8 mouse cellular contexts compared by ENCODE assay signal in genomic region chr10:40882831-40883643, GRCm38 (mm10). TPM values are rescaled to one million over a fixed set of nuclear protein-coding genes. Genes with fewer than 3 reads are reported as not detected.
A peak's percentile ranks its signal among the peaks of the same experiment; 100 is the strongest.
DNase-seq lines count a peak whose midpoint lies in the region; ATAC-seq and TF ChIP-seq lines count a peak whose summit lies in the region.

Gene Cdc40 (minus strand): TSS chr10:40883311.
Gene Wasf1 (plus strand): TSS chr10:40883475.

- no peaks in the 10 kb centered on the region for H3K9me3 ChIP-seq in forebrain, embryonic 10.5 days
- no peaks in the 10 kb centered on the region for H3K9me3 ChIP-seq in heart, embryonic 15.5 days (replicated peaks)
- no peaks in the 10 kb centered on the region for H3K9me3 ChIP-seq in liver, embryonic 14.5 days (ENCODE audit: control insufficient read depth, low read length)
- no peaks in the 10 kb centered on the region for H3K9me3 ChIP-seq in neural tube, embryonic 11.5 days (ENCODE audit: control insufficient read depth, low read length)
- no peaks in the 10 kb centered on the region for H3K9me3 ChIP-seq in stomach, postnatal 0 days (ENCODE audit: control insufficient read depth, low read length)

- peaks cover 11% of the 10 kb centered on the region; the same call in 1 of the 2 replicates for H3K36me3 ChIP-seq in forebrain, embryonic 10.5 days (replicated peaks)
- H3K36me3 ChIP-seq in heart, embryonic 15.5 days = no peaks in the 10 kb centered on the region
- H3K36me3 ChIP-seq in liver, embryonic 14.5 days (replicated peaks; ENCODE audit: control insufficient read depth, insufficient read depth, low read depth) = no peaks in the 10 kb centered on the region
- no peaks in the 10 kb centered on the region for H3K36me3 ChIP-seq in neural tube, embryonic 11.5 days (ENCODE audit: control insufficient read depth, insufficient read depth, low read length)
- H3K36me3 ChIP-seq in stomach, postnatal 0 days (ENCODE audit: control insufficient read depth, insufficient read depth, low read length) = no peaks in the 10 kb centered on the region

- peak; percentile 80 to 89 for DNase-seq in CD8-positive naive resting alpha-beta T cell, adult 2 months (ENCODE audit: low read depth in 2 of 2, low spot score in 2 of 2)
- peak; percentile 85 for DNase-seq in c-Kit-positive CD71-negative TER-119-negative erythroid progenitor cells, embryonic 14.5 days (ENCODE audit: low read depth)
- DNase-seq in forebrain, embryonic 10.5 days (ENCODE audit: extremely low spot score, low spot score) = peak; percentile 95
- DNase-seq in kidney, postnatal 25 days = peak; percentile 97
- DNase-seq in liver, embryonic 14.5 days (ENCODE audit: low read depth in 3 of 3, low spot score in 3 of 3) = peak; percentile 82 to 88 (median 87)
- peak; percentile 96 for DNase-seq in neural tube, embryonic 11.5 days (ENCODE audit: low spot score)
- DNase-seq in stomach, postnatal 0 days (ENCODE audit: low spot score) = peak; percentile 93

- 1% methylated on average over 44 of the region's 44 CpGs for WGBS in forebrain, embryonic 10.5 days
- under 1% methylated on average over 44 of the region's 44 CpGs for WGBS in heart, embryonic 15.5 days
- WGBS in liver, embryonic 14.5 days (ENCODE audit: insufficient replicate concordance) = under 1% methylated on average over 44 of the region's 44 CpGs
- under 1% methylated on average over 44 of the region's 44 CpGs for WGBS in neural tube, embryonic 11.5 days
- WGBS in stomach, postnatal 0 days = under 1% methylated on average over 44 of the region's 44 CpGs

- H3K27ac ChIP-seq in forebrain, embryonic 10.5 days = peak within 1 kb of the TSS; percentile 99
- peak within 1 kb of the TSS; percentile 93 for H3K27ac ChIP-seq in heart, embryonic 15.5 days
- peak within 1 kb of the TSS; percentile 55 for H3K27ac ChIP-seq in liver, embryonic 14.5 days
- peak within 1 kb of the TSS; percentile 97 for H3K27ac ChIP-seq in neural tube, embryonic 11.5 days (ENCODE audit: low read depth, low read length)
- H3K27ac ChIP-seq in stomach, postnatal 0 days (replicated peaks) = peak within 1 kb of the TSS; percentile 86

- peak; percentile 97 for ATAC-seq in heart, embryonic 15.5 days (replicated peaks; ENCODE audit: insufficient number of reproducible peaks, insufficient read depth, low FRiP score, low read depth)
- peak; percentile 97 for ATAC-seq in liver, embryonic 14.5 days (ENCODE audit: insufficient read depth)
- peak; percentile 94 for ATAC-seq in neural tube, embryonic 11.5 days (ENCODE audit: insufficient read depth, low FRiP score, low TSS enrichment)
- ATAC-seq in stomach, postnatal 0 days (ENCODE audit: low FRiP score, low TSS enrichment) = peak; percentile 98

- peaks cover 26% of the 10 kb centered on the region for H3K4me1 ChIP-seq in forebrain, embryonic 10.5 days
- H3K4me1 ChIP-seq in heart, embryonic 15.5 days (replicated peaks) = peaks cover 35% of the 10 kb centered on the region
- no peaks in the 10 kb centered on the region; a peak in 1 of 4 replicates for H3K4me1 ChIP-seq in liver, embryonic 14.5 days (replicated peaks; ENCODE audit: control insufficient read depth in 2 of 2, insufficient read depth in 2 of 2, low read length in 1 of 2)
- H3K4me1 ChIP-seq in neural tube, embryonic 11.5 days (ENCODE audit: control insufficient read depth, insufficient read depth, low read length) = peaks cover 2% of the 10 kb centered on the region; the same call in 1 of the 2 replicates
- 0 out of 2 replicates have a peak, but pooled peaks cover 3% of the 10 kb centered on the region for H3K4me1 ChIP-seq in stomach, postnatal 0 days (replicated peaks; ENCODE audit: control insufficient read depth, insufficient read depth)

- peak within 1 kb of the TSS; percentile 84 for H3K9ac ChIP-seq in heart, embryonic 15.5 days
- peak within 1 kb of the TSS; percentile 92 for H3K9ac ChIP-seq in liver, embryonic 14.5 days (replicated peaks)
- peak within 1 kb of the TSS; percentile 94 for H3K9ac ChIP-seq in neural tube, embryonic 11.5 days (ENCODE audit: low read length)
- peak within 1 kb of the TSS; percentile 93 for H3K9ac ChIP-seq in stomach, postnatal 0 days (ENCODE audit: low read length)

- peak; percentile 96 for TF ChIP-seq EP300 in liver, embryonic 14.5 days (IDR thresholded peaks at IDR 0.05; ENCODE audit: low read depth)
- TF ChIP-seq EP300 in stomach, postnatal 0 days (optimal IDR thresholded peaks at IDR 0.05) = peak; percentile 100

- TF ChIP-seq CTCF in liver, embryonic 14.5 days (IDR thresholded peaks at IDR 0.05; ENCODE audit: low read depth) = no peak
- no peak; the same call in 1 of the 2 replicates for TF ChIP-seq CTCF in stomach, postnatal 0 days (IDR thresholded peaks at IDR 0.05; ENCODE audit: low read depth)

- peak within 1 kb of the TSS; percentile 91 for H3K4me3 ChIP-seq in forebrain, embryonic 10.5 days
- peak within 1 kb of the TSS; percentile 88 for H3K4me3 ChIP-seq in heart, embryonic 15.5 days
- peak within 1 kb of the TSS; percentile 81 to 91 for H3K4me3 ChIP-seq in liver, embryonic 14.5 days (ENCODE audit: insufficient read depth in 1 of 2, low read depth in 2 of 2, low read length in 2 of 2)
- H3K4me3 ChIP-seq in neural tube, embryonic 11.5 days (ENCODE audit: low read depth, low read length) = peak within 1 kb of the TSS; percentile 92
- peak within 1 kb of the TSS; percentile 93 for H3K4me3 ChIP-seq in stomach, postnatal 0 days (ENCODE audit: low read depth, low read length)

- peak within 1 kb of the TSS; percentile 97 for H3K4me2 ChIP-seq in heart, embryonic 15.5 days
- peak within 1 kb of the TSS; percentile 98 for H3K4me2 ChIP-seq in liver, embryonic 14.5 days (ENCODE audit: low read depth)
- H3K4me2 ChIP-seq in neural tube, embryonic 11.5 days (ENCODE audit: low read depth) = peak within 1 kb of the TSS; percentile 56
- H3K4me2 ChIP-seq in stomach, postnatal 0 days (replicated peaks; ENCODE audit: low read depth) = peak within 1 kb of the TSS; percentile 96

- H3K27me3 ChIP-seq in forebrain, embryonic 10.5 days (ENCODE audit: poor library complexity, severe bottlenecking) = no peaks in the 10 kb centered on the region
- H3K27me3 ChIP-seq in heart, embryonic 15.5 days = no peaks in the 10 kb centered on the region
- peaks cover 24% of the 10 kb centered on the region for H3K27me3 ChIP-seq in liver, embryonic 14.5 days (ENCODE audit: control insufficient read depth, insufficient read depth, low read length)
- H3K27me3 ChIP-seq in neural tube, embryonic 11.5 days (ENCODE audit: control insufficient read depth, insufficient read depth, low read length) = no peaks in the 10 kb centered on the region
- no peaks in the 10 kb centered on the region for H3K27me3 ChIP-seq in stomach, postnatal 0 days (ENCODE audit: control insufficient read depth, insufficient read depth, low read length)

RNA-seq across cellular contexts. Expression of gene Cdc40, which starts in this region (rescaled TPM):
- polyA plus RNA-seq in forebrain, embryonic 10.5 days (2016; fragmentation: Nextera tagmentation; extraction: Ambion mirVana) = 34.2 and 36.4 TPM in 2 replicates
- polyA plus RNA-seq in heart, embryonic 15.5 days (2015; fragmentation: Nextera tagmentation; extraction: Ambion mirVana) = 22.0 and 25.0 TPM in 2 replicates
- polyA plus RNA-seq in liver, embryonic 14.5 days (2012; rRNA removed) = 7.2 and 8.9 TPM in 2 replicates
- polyA plus RNA-seq in liver, embryonic 14.5 days (2014; fragmentation: Nextera tagmentation; extraction: Ambion mirVana) = 11.1 and 12.5 TPM in 2 replicates
- polyA plus RNA-seq in neural tube, embryonic 11.5 days (2014; fragmentation: Nextera tagmentation; extraction: Ambion mirVana) = 36.3 and 37.8 TPM in 2 replicates
- 11.7 and 12.0 TPM in 2 replicates for polyA plus RNA-seq in stomach, postnatal 0 days (2015; fragmentation: Nextera tagmentation; extraction: Ambion mirVana)

RNA-seq across cellular contexts. Expression of gene Wasf1, which starts in this region (rescaled TPM):
- polyA plus RNA-seq in forebrain, embryonic 10.5 days (2016; fragmentation: Nextera tagmentation; extraction: Ambion mirVana) = 43.8 and 49.1 TPM in 2 replicates
- 9.6 and 10.5 TPM in 2 replicates for polyA plus RNA-seq in heart, embryonic 15.5 days (2015; fragmentation: Nextera tagmentation; extraction: Ambion mirVana)
- 0.42 and 0.61 TPM in 2 replicates for polyA plus RNA-seq in liver, embryonic 14.5 days (2012; rRNA removed)
- polyA plus RNA-seq in liver, embryonic 14.5 days (2014; fragmentation: Nextera tagmentation; extraction: Ambion mirVana) = 0.59 and 0.67 TPM in 2 replicates
- polyA plus RNA-seq in neural tube, embryonic 11.5 days (2014; fragmentation: Nextera tagmentation; extraction: Ambion mirVana) = 60.9 and 62.6 TPM in 2 replicates
- 3.2 and 4.0 TPM in 2 replicates for polyA plus RNA-seq in stomach, postnatal 0 days (2015; fragmentation: Nextera tagmentation; extraction: Ambion mirVana)

Comparison
In these comparisons a context has a peak if more than half of its experiments do, and no peak if none do; other contexts are left out.
1. Peak in every context shown above with its lines: DNase-seq, ATAC-seq, H3K4me3 ChIP-seq and H3K27ac ChIP-seq.